Mouse (Mus musculus): ENCODE measurements around the gene Ankrd17. TPM values are rescaled to one million over a fixed set of nuclear protein-coding genes. Genes with fewer than 3 reads are reported as not detected.
A peak's percentile ranks its signal among the peaks of the same experiment; 100 is the strongest.

Gene Ankrd17
- total and polyA plus RNA-seq, 3 experiments = 34.6 to 67.3 (median 35.0) TPM

GRCm38 (mm10) chr5:90353552-90354317, 12.6 kb downstream of the Ankrd17 start:
- H3K79me2 ChIP-seq (ENCODE audit: control insufficient read depth, insufficient read depth, low read length, poor library complexity) = peaks cover 72% of the 10 kb centered on the region
- DNase-seq (ENCODE audit: low read depth, low spot score) = no peak
- no peak overlapping the region for H3K27ac ChIP-seq (ENCODE audit: control insufficient read depth, low read depth, low read length)
- TF ChIP-seq SMC3 (IDR thresholded peaks at IDR 0.05; ENCODE audit: low read depth, low read length) (no peak), POLR2A (IDR thresholded peaks at IDR 0.05; ENCODE audit: control insufficient read depth in 1 of 2, insufficient read depth in 1 of 2, low read depth in 1 of 2, low read length in 2 of 2, poor library complexity in 1 of 2) (no peak)
- H3K9me3 ChIP-seq (replicated peaks; ENCODE audit: insufficient read depth, low read length) = no peaks in the 10 kb centered on the region
- H3K36me3 ChIP-seq (ENCODE audit: control insufficient read depth in 1 of 2, insufficient read depth in 2 of 2, low read length in 2 of 2) = peaks cover 23 to 68% of the 10 kb centered on the region in 2 experiments
- H3K4me3 ChIP-seq (ENCODE audit: control insufficient read depth in 1 of 2, insufficient read depth in 1 of 2, low read depth in 2 of 2, low read length in 2 of 2) = no peak overlapping the region
- no peaks in the 10 kb centered on the region for H3K27me3 ChIP-seq (ENCODE audit: control insufficient read depth in 1 of 2, insufficient read depth in 2 of 2, low read length in 2 of 2)
- peaks cover 19 to 38% of the 10 kb centered on the region in 2 experiments for H3K4me1 ChIP-seq (ENCODE audit: control insufficient read depth in 1 of 2, insufficient read depth in 2 of 2, low read length in 2 of 2)
- H3K9ac ChIP-seq (ENCODE audit: control insufficient read depth, low read depth, low read length, poor library complexity, severe bottlenecking) = no peak overlapping the region

DNA sequence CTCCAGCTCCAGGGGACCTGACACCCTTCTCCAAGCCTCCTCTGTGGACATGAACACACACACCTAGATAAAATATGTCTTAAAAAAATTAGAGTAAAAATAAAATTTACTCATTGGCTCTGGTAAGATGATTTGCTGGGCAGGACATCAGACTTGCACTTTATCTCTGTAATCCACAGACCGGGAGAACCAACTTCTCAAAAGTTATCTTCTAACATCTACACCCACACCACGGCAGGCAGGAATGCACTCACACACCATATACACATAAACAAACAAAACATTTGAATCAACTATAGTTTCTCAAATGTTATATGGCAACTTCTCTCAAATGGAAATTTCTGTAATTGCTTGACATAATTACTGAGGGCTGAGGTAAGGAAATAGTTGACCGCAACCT, 19.5 kb downstream of the Ankrd17 start:
- Histone ChIP-seq H3K36me3 (ENCODE audit: control insufficient read depth in 1 of 2, insufficient read depth in 2 of 2, low read length in 2 of 2) (peaks cover 43 to 47% of the 10 kb centered on the region in 2 experiments), H3K27ac (ENCODE audit: control insufficient read depth, low read depth, low read length) (no peak overlapping the region; the same call in 1 of the 2 replicates), H3K9ac (ENCODE audit: control insufficient read depth, low read depth, low read length, poor library complexity, severe bottlenecking) (no peak overlapping the region), H3K9me3 (replicated peaks; ENCODE audit: insufficient read depth, low read length) (no peaks in the 10 kb centered on the region), H3K4me3 (ENCODE audit: control insufficient read depth in 1 of 2, insufficient read depth in 1 of 2, low read depth in 2 of 2, low read length in 2 of 2) (no peak overlapping the region), H3K27me3 (ENCODE audit: control insufficient read depth in 1 of 2, insufficient read depth in 2 of 2, low read length in 2 of 2) (no peaks in the 10 kb centered on the region), H3K4me1 (ENCODE audit: control insufficient read depth in 1 of 2, insufficient read depth in 2 of 2, low read length in 2 of 2) (peaks cover 10 to 28% of the 10 kb centered on the region in 2 experiments), H3K79me2 (ENCODE audit: control insufficient read depth, insufficient read depth, low read length, poor library complexity) (peaks cover 50% of the 10 kb centered on the region)
- TF ChIP-seq TAL1 (IDR thresholded peaks at IDR 0.05; ENCODE audit: low read length) (no peak), ZKSCAN1 (IDR thresholded peaks at IDR 0.05; ENCODE audit: low read depth, low read length) (no peak), USF2 (IDR thresholded peaks at IDR 0.05; ENCODE audit: borderline replicate concordance in 1 of 2, insufficient read depth in 1 of 2, low read depth in 1 of 2, low read length in 2 of 2) (no peak), MAFK (IDR thresholded peaks at IDR 0.05; ENCODE audit: borderline replicate concordance, low read depth, low read length) (no peak), EP300 (IDR thresholded peaks at IDR 0.05; ENCODE audit: low read depth in 1 of 2, low read length in 2 of 2) (peak; percentile 35 to 37; a peak in 2 of 4 replicates)
- no peak for DNase-seq (ENCODE audit: low read depth, low spot score)

DNA sequence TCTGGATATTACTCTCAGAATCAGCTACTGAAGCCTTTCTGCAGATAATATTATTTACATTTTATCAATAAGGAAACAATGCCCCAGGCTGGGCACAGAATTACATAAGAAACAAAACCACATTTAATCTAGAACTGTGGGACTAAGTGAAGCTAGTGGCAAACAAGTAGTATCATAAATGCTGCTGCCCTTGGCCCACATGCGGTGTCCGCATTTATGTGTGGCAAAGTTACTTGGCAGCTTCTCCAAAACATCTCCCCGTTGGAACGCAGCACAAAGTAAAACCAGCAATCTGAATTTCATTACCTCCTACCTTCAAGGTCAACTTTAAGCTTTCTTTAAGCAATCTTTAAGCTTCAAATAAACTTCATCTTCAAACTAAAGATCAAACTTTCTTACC, 25.5 kb downstream of the Ankrd17 start:
- H3K4me3 ChIP-seq (ENCODE audit: control insufficient read depth in 1 of 2, insufficient read depth in 1 of 2, low read depth in 2 of 2, low read length in 2 of 2) = no peak overlapping the region
- no peak for TF ChIP-seq MAX (IDR thresholded peaks at IDR 0.05; ENCODE audit: low read length)
- H3K9me3 ChIP-seq (replicated peaks; ENCODE audit: insufficient read depth, low read length) = no peaks in the 10 kb centered on the region
- no peak overlapping the region for H3K27ac ChIP-seq (ENCODE audit: control insufficient read depth, low read depth, low read length)
- no peak for DNase-seq (ENCODE audit: low read depth, low spot score)
- H3K36me3 ChIP-seq (ENCODE audit: control insufficient read depth in 1 of 2, insufficient read depth in 2 of 2, low read length in 2 of 2) = peaks cover 13 to 30% of the 10 kb centered on the region in 2 experiments
- H3K9ac ChIP-seq (ENCODE audit: control insufficient read depth, low read depth, low read length, poor library complexity, severe bottlenecking) = no peak overlapping the region
- peaks cover 5 to 15% of the 10 kb centered on the region in 2 experiments; a peak in 3 of 4 replicates for H3K4me1 ChIP-seq (ENCODE audit: control insufficient read depth in 1 of 2, insufficient read depth in 2 of 2, low read length in 2 of 2)
- H3K79me2 ChIP-seq (ENCODE audit: control insufficient read depth, insufficient read depth, low read length, poor library complexity) = peaks cover 29% of the 10 kb centered on the region
- no peaks in the 10 kb centered on the region for H3K27me3 ChIP-seq (ENCODE audit: control insufficient read depth in 1 of 2, insufficient read depth in 2 of 2, low read length in 2 of 2)

All from MEL (cell line).